Comparison of ENCODE assay signal across 8 mouse cellular contexts in genomic region chr3:87986868-87987267, GRCm38 (mm10). TPM values are rescaled to one million over a fixed set of nuclear protein-coding genes. Genes with fewer than 3 reads are reported as not detected.
DNase-seq lines count a peak whose midpoint lies in the region; ATAC-seq and TF ChIP-seq lines count a peak whose summit lies in the region.

No protein-coding gene starts in this region.

- H3K27ac ChIP-seq in heart, embryonic 11.5 days (ENCODE audit: low read depth, low read length) = no peak overlapping the region
- H3K27ac ChIP-seq in kidney, embryonic 16.5 days (ENCODE audit: low read length) = peak overlapping the region; percentile 77; the same call in 1 of the 2 replicates
- no peak overlapping the region for H3K27ac ChIP-seq in liver, adult 2 months (replicated peaks; ENCODE audit: insufficient read depth, low read depth, low read length)

- H3K4me3 ChIP-seq in C2C12 (ENCODE audit: insufficient read depth, poor library complexity, severe bottlenecking) = no peak overlapping the region
- peak overlapping the region; percentile 35 for H3K4me3 ChIP-seq in erythroblast, embryonic 14.5 days (replicated peaks)
- peak overlapping the region; percentile 42 for H3K4me3 ChIP-seq in heart, embryonic 11.5 days (ENCODE audit: low read depth, low read length)
- H3K4me3 ChIP-seq in kidney, embryonic 16.5 days (ENCODE audit: low read length) = peak overlapping the region; percentile 49
- H3K4me3 ChIP-seq in liver, adult 2 months (ENCODE audit: insufficient read depth, low read depth, low read length) = peak overlapping the region; percentile 44; the same call in 1 of the 2 replicates
- H3K4me3 ChIP-seq in myocyte = no peak overlapping the region

- H3ac ChIP-seq in C2C12 (ENCODE audit: control insufficient read depth, insufficient read length, low read depth) (no peak overlapping the region), myocyte (ENCODE audit: control insufficient read depth, insufficient read length) (no peak overlapping the region)

- H3K4me1 ChIP-seq in erythroblast, embryonic 14.5 days (ENCODE audit: control insufficient read depth) = peaks cover 16% of the 10 kb centered on the region
- H3K4me1 ChIP-seq in heart, embryonic 11.5 days (ENCODE audit: control insufficient read depth, insufficient read depth, low read length) = peaks cover 53% of the 10 kb centered on the region
- peaks cover 52% of the 10 kb centered on the region for H3K4me1 ChIP-seq in kidney, embryonic 16.5 days (ENCODE audit: insufficient read depth, low read length)
- peaks cover 7% of the 10 kb centered on the region; the same call in 1 of the 2 replicates for H3K4me1 ChIP-seq in liver, adult 2 months (ENCODE audit: control insufficient read depth, insufficient read depth, low read length)

- H3K27me3 ChIP-seq in C2C12 (ENCODE audit: control insufficient read depth, insufficient read depth, insufficient read length) (no peaks in the 10 kb centered on the region), myocyte (ENCODE audit: control insufficient read depth, insufficient read depth, insufficient read length) (peaks cover 7% of the 10 kb centered on the region)
- H3K27me3 ChIP-seq in erythroblast, embryonic 14.5 days (ENCODE audit: control insufficient read depth) = peaks cover 48% of the 10 kb centered on the region
- peaks cover 34% of the 10 kb centered on the region for H3K27me3 ChIP-seq in heart, embryonic 11.5 days (ENCODE audit: control insufficient read depth, insufficient read depth, low read length)
- H3K27me3 ChIP-seq in kidney, embryonic 16.5 days (ENCODE audit: insufficient read depth, low read length) = peaks cover 9% of the 10 kb centered on the region
- peaks cover 6% of the 10 kb centered on the region; the same call in 1 of the 2 replicates for H3K27me3 ChIP-seq in liver, adult 2 months (ENCODE audit: control insufficient read depth, insufficient read depth, low read length)
- H3K27me3 ChIP-seq in splenic B cell, adult 2 months (ENCODE audit: control insufficient read depth, insufficient read depth, low read length, poor library complexity, severe bottlenecking) = no peaks in the 10 kb centered on the region

- no peak for TF ChIP-seq POLR2A in brain, embryonic 14.5 days (IDR thresholded peaks at IDR 0.05; ENCODE audit: borderline replicate concordance, extremely low read depth, insufficient read depth, insufficient read length, poor library complexity, severe bottlenecking)
- no peak for TF ChIP-seq POLR2A in liver, adult 2 months (IDR thresholded peaks at IDR 0.05; ENCODE audit: extremely low read depth, insufficient read depth, low read length)
- no peak for TF ChIP-seq POLR2A in myocyte (IDR thresholded peaks at IDR 0.05; ENCODE audit: insufficient read length, low read depth)

- peak overlapping the region; percentile 65; the same call in 1 of the 2 replicates for H3K9ac ChIP-seq in heart, embryonic 11.5 days (ENCODE audit: low read depth, low read length)
- H3K9ac ChIP-seq in kidney, embryonic 16.5 days (replicated peaks; ENCODE audit: low read length) = peak overlapping the region; percentile 57
- no peak overlapping the region for H3K9ac ChIP-seq in liver, adult 2 months (ENCODE audit: low read depth, low read length)

- H3K79me3 ChIP-seq in C2C12 (ENCODE audit: low read depth) = no peaks in the 10 kb centered on the region

- ATAC-seq in heart, embryonic 11.5 days (replicated peaks; ENCODE audit: insufficient number of reproducible peaks, low FRiP score, low TSS enrichment) = peak; percentile 62
- peak; percentile 74 for ATAC-seq in kidney, embryonic 16.5 days (ENCODE audit: low FRiP score, low TSS enrichment)

- H3K36me3 ChIP-seq in C2C12 (ENCODE audit: control insufficient read depth, insufficient read depth) (no peaks in the 10 kb centered on the region), myocyte (ENCODE audit: control insufficient read depth, insufficient read depth) (no peaks in the 10 kb centered on the region)
- no peaks in the 10 kb centered on the region for H3K36me3 ChIP-seq in erythroblast, embryonic 14.5 days (ENCODE audit: control insufficient read depth)
- H3K36me3 ChIP-seq in heart, embryonic 11.5 days (ENCODE audit: control insufficient read depth, insufficient read depth, low read length) = no peaks in the 10 kb centered on the region
- H3K36me3 ChIP-seq in kidney, embryonic 16.5 days (ENCODE audit: insufficient read depth, low read length) = no peaks in the 10 kb centered on the region
- H3K36me3 ChIP-seq in liver, adult 2 months (ENCODE audit: control insufficient read depth, insufficient read depth, low read length) = no peaks in the 10 kb centered on the region
- no peaks in the 10 kb centered on the region for H3K36me3 ChIP-seq in splenic B cell, adult 2 months (ENCODE audit: control insufficient read depth, insufficient read depth, low read length, poor library complexity, severe bottlenecking)

- no peaks in the 10 kb centered on the region for H3K79me2 ChIP-seq in C2C12 (ENCODE audit: control insufficient read depth, insufficient read depth)
- no peaks in the 10 kb centered on the region for H3K79me2 ChIP-seq in liver, adult 2 months (ENCODE audit: control insufficient read depth, insufficient read depth, low read length)
- H3K79me2 ChIP-seq in myocyte (ENCODE audit: control insufficient read depth, insufficient read depth) = no peaks in the 10 kb centered on the region

- H3K9me3 ChIP-seq in erythroblast, embryonic 14.5 days (ENCODE audit: control insufficient read depth, low read length) = no peaks in the 10 kb centered on the region
- H3K9me3 ChIP-seq in heart, embryonic 11.5 days (replicated peaks; ENCODE audit: control insufficient read depth, low read length) = no peaks in the 10 kb centered on the region
- no peaks in the 10 kb centered on the region for H3K9me3 ChIP-seq in kidney, embryonic 16.5 days (ENCODE audit: low read length)

- DNase-seq in brain, embryonic 14.5 days (ENCODE audit: low read depth) = peak; percentile 98
- DNase-seq in liver, adult 2 months (ENCODE audit: extremely low read depth, low read depth, low spot score) = peak; percentile 67
- DNase-seq in splenic B cell, adult 2 months (ENCODE audit: low read depth, low spot score) = peak; percentile 95

- peak overlapping the region; percentile 72 for H3K4me2 ChIP-seq in heart, embryonic 11.5 days
- H3K4me2 ChIP-seq in kidney, embryonic 16.5 days (replicated peaks; ENCODE audit: low read depth, low read length) = peak overlapping the region; percentile 79
- peak overlapping the region; percentile 65 for H3K4me2 ChIP-seq in myocyte (ENCODE audit: low read depth)

- TF ChIP-seq CTCF in C2C12 (IDR thresholded peaks at IDR 0.05; ENCODE audit: control insufficient read depth, insufficient read depth, insufficient read length) = peak; percentile 83
- TF ChIP-seq CTCF in brain, embryonic 14.5 days (IDR thresholded peaks at IDR 0.05; ENCODE audit: borderline replicate concordance, extremely low read depth, insufficient read depth, insufficient read length) = peak; percentile 98
- TF ChIP-seq CTCF in liver, adult 2 months (IDR thresholded peaks at IDR 0.05; ENCODE audit: low read depth, low read length) = peak; percentile 96

- 0% methylated on average over 17 of the region's 17 CpGs for WGBS in heart, embryonic 11.5 days (ENCODE audit: insufficient replicate concordance)
- 0% methylated on average over 17 of the region's 17 CpGs for WGBS in kidney, embryonic 16.5 days
- under 1% methylated on average over 17 of the region's 17 CpGs for WGBS in liver, adult 2 months

RNA-seq across cellular contexts. Expression of gene Bcan, which starts 13.2 kb away (rescaled TPM):
- polyA plus RNA-seq in C2C12 (2012; fragmentation: generic; extraction: Trizol) (0.15 TPM), myocyte (2012; fragmentation: generic; extraction: Trizol) (0.06 TPM)
- 56.8 and 62.0 TPM in 2 replicates for polyA plus RNA-seq in brain, embryonic 14.5 days (2012; rRNA removed)
- not detected in 2 replicates for polyA plus RNA-seq in erythroblast, embryonic 14.5 days (2012)
- polyA plus RNA-seq in heart, embryonic 11.5 days (2014; fragmentation: Nextera tagmentation; extraction: Ambion mirVana) = not detected in 2 replicates
- polyA plus RNA-seq in kidney, embryonic 16.5 days (2015; fragmentation: Nextera tagmentation; extraction: Ambion mirVana) = 0.10 TPM in 1 of 2 replicates, not detected in the other
- 0.13 TPM in 1 of 2 replicates, not detected in the other for total RNA-seq in liver, adult 2 months (2014; rRNA removed)
- polyA plus RNA-seq in liver, adult 2 months (2012; rRNA removed) = not detected in 2 replicates

RNA-seq across cellular contexts. Expression of gene Nes, which starts 16.0 kb away (rescaled TPM):
- polyA plus RNA-seq in C2C12 (2012; fragmentation: generic; extraction: Trizol) = 158 TPM
- 29.1 and 44.3 TPM in 2 replicates for polyA plus RNA-seq in brain, embryonic 14.5 days (2012; rRNA removed)
- polyA plus RNA-seq in erythroblast, embryonic 14.5 days (2012) = 0.01 TPM in 1 of 2 replicates, not detected in the other
- polyA plus RNA-seq in heart, embryonic 11.5 days (2014; fragmentation: Nextera tagmentation; extraction: Ambion mirVana) = 11.1 and 15.1 TPM in 2 replicates
- 25.7 and 26.6 TPM in 2 replicates for polyA plus RNA-seq in kidney, embryonic 16.5 days (2015; fragmentation: Nextera tagmentation; extraction: Ambion mirVana)
- 0.65 and 0.74 TPM in 2 replicates for total RNA-seq in liver, adult 2 months (2014; rRNA removed)
- 0.53 and 0.55 TPM in 2 replicates for polyA plus RNA-seq in liver, adult 2 months (2012; rRNA removed)
- polyA plus RNA-seq in myocyte (2012; fragmentation: generic; extraction: Trizol) = 268 TPM

RNA-seq across cellular contexts. Expression of gene Crabp2, which starts 38.4 kb away (rescaled TPM):
- 14.4 TPM for polyA plus RNA-seq in C2C12 (2012; fragmentation: generic; extraction: Trizol)
- polyA plus RNA-seq in brain, embryonic 14.5 days (2012; rRNA removed) = 20.0 and 33.4 TPM in 2 replicates
- not detected in 2 replicates for polyA plus RNA-seq in erythroblast, embryonic 14.5 days (2012)
- polyA plus RNA-seq in heart, embryonic 11.5 days (2014; fragmentation: Nextera tagmentation; extraction: Ambion mirVana) = 24.1 and 25.1 TPM in 2 replicates
- 62.0 and 67.8 TPM in 2 replicates for polyA plus RNA-seq in kidney, embryonic 16.5 days (2015; fragmentation: Nextera tagmentation; extraction: Ambion mirVana)
- not detected in 2 replicates for total RNA-seq in liver, adult 2 months (2014; rRNA removed)
- polyA plus RNA-seq in liver, adult 2 months (2012; rRNA removed) = not detected in 2 replicates
- polyA plus RNA-seq in myocyte (2012; fragmentation: generic; extraction: Trizol) = 67.6 TPM

RNA-seq across cellular contexts. Expression of gene Hapln2, which starts 40.5 kb away (rescaled TPM):
- polyA plus RNA-seq in C2C12 (2012; fragmentation: generic; extraction: Trizol) = not detected
- polyA plus RNA-seq in brain, embryonic 14.5 days (2012; rRNA removed) = 0.68 and 1.6 TPM in 2 replicates
- polyA plus RNA-seq in erythroblast, embryonic 14.5 days (2012) = not detected in 2 replicates
- not detected in 2 replicates for polyA plus RNA-seq in heart, embryonic 11.5 days (2014; fragmentation: Nextera tagmentation; extraction: Ambion mirVana)
- polyA plus RNA-seq in kidney, embryonic 16.5 days (2015; fragmentation: Nextera tagmentation; extraction: Ambion mirVana) = 0.13 and 0.16 TPM in 2 replicates
- total RNA-seq in liver, adult 2 months (2014; rRNA removed) = not detected in 2 replicates
- polyA plus RNA-seq in liver, adult 2 months (2012; rRNA removed) = not detected in 2 replicates
- not detected for polyA plus RNA-seq in myocyte (2012; fragmentation: generic; extraction: Trizol)

RNA-seq across cellular contexts. Expression of gene Gpatch4, which starts 56.0 kb away (rescaled TPM):
- polyA plus RNA-seq in C2C12 (2012; fragmentation: generic; extraction: Trizol) = 26.4 TPM
- polyA plus RNA-seq in brain, embryonic 14.5 days (2012; rRNA removed) = 8.3 and 15.6 TPM in 2 replicates
- polyA plus RNA-seq in erythroblast, embryonic 14.5 days (2012) = 0.57 and 0.75 TPM in 2 replicates
- polyA plus RNA-seq in heart, embryonic 11.5 days (2014; fragmentation: Nextera tagmentation; extraction: Ambion mirVana) = 22.1 and 23.9 TPM in 2 replicates
- polyA plus RNA-seq in kidney, embryonic 16.5 days (2015; fragmentation: Nextera tagmentation; extraction: Ambion mirVana) = 35.2 and 42.8 TPM in 2 replicates
- total RNA-seq in liver, adult 2 months (2014; rRNA removed) = 4.2 and 5.7 TPM in 2 replicates
- 4.1 and 4.3 TPM in 2 replicates for polyA plus RNA-seq in liver, adult 2 months (2012; rRNA removed)
- polyA plus RNA-seq in myocyte (2012; fragmentation: generic; extraction: Trizol) = 11.7 TPM

Comparison
In these comparisons a context has a peak if more than half of its experiments do, and no peak if none do; other contexts are left out.
1. H3K4me3 ChIP-seq: peak in erythroblast, embryonic 14.5 days (single experiment), heart, embryonic 11.5 days (single experiment), kidney, embryonic 16.5 days (single experiment) and liver, adult 2 months (single experiment); none in C2C12 (single experiment) and myocyte (single experiment).
2. RNA of gene Bcan, which starts 13.2 kb away (polyA plus RNA-seq): 56.8 to 62.0 TPM in brain, embryonic 14.5 days; 0.15 TPM in C2C12 (single experiment), 0.10 TPM in kidney, embryonic 16.5 days, 0.06 TPM in myocyte (single experiment), not detected in erythroblast, embryonic 14.5 days, not detected in heart, embryonic 11.5 days and not detected in liver, adult 2 months; every median in the first group is over 10 times any median in the second.
3. RNA of gene Crabp2, which starts 38.4 kb away (polyA plus RNA-seq): 67.6 TPM in myocyte (single experiment), 62.0 to 67.8 TPM in kidney, embryonic 16.5 days, 20.0 to 33.4 TPM in brain, embryonic 14.5 days, 24.1 to 25.1 TPM in heart, embryonic 11.5 days and 14.4 TPM in C2C12 (single experiment); not detected in erythroblast, embryonic 14.5 days and not detected in liver, adult 2 months; every median in the first group is over 10 times any median in the second.
4. Peak in every context shown above with its lines, with median percentiles within 50 percentile points of each other: CTCF ChIP-seq, DNase-seq and H3K4me2 ChIP-seq.